Mouse (Mus musculus) bone marrow macrophage, adult 2 months (primary cell): ENCODE data around the gene Ppp1r36.

Experiments used
- CTCF ChIP-seq: IDR thresholded peaks from 2 replicates; pipeline ENCODE4 v1.5.1; 2012; ENCODE audit warnings: low read depth, mild to moderate bottlenecking, low read length, moderate library complexity
- POLR2A ChIP-seq: IDR thresholded peaks from 2 replicates; pipeline ENCODE4 v1.6.1; 2012; ENCODE audit warnings: mild to moderate bottlenecking, low read depth, low read length, borderline replicate concordance

- TF ChIP-seq CTCF, result no peak
- peak; percentile 91; the same call in 1 of the 2 replicates for TF ChIP-seq POLR2A
Measured at GRCm38 (mm10) chr12:76403886-76404537, 13.3 kb upstream of the Ppp1r36 start, which contains the start of gene Hspa2.
